Mouse (Mus musculus) liver, embryonic 11.5 days (tissue): ENCODE data around the gene Farp1. TPM values are rescaled to one million over a fixed set of nuclear protein-coding genes. Genes with fewer than 3 reads are reported as not detected.

ENCODE experiments used
- ATAC-seq: fragments of 200-750 bp; cut with Nextera tagmentation; replicated peaks from 2 replicates; pipeline ENCODE4 v1.8.0; 2017; ENCODE audit warnings: moderate number of reproducible peaks, mild to moderate bottlenecking, moderate TSS enrichment, moderate library complexity; ENCODE audit not compliant: low FRiP score
- DNase-seq: peaks from one replicate; pipeline ENCODE4 v3.0.0-alpha.2; 2017; ENCODE audit warnings: low spot score
- H3K27ac ChIP-seq: fragments of 300-500 bp; sonication (generic); 2 replicates; pipeline ENCODE4 v1.5.1; 2014; ENCODE audit warnings: mild to moderate bottlenecking, low read depth, low read length, control low read depth
- H3K27me3 ChIP-seq: fragments of 300-500 bp; sonication (generic); replicated peaks from 2 replicates; pipeline ENCODE4 v1.6.1; 2014; ENCODE audit warnings: low read length, mixed read lengths; ENCODE audit not compliant: control insufficient read depth, insufficient read depth
- H3K36me3 ChIP-seq: fragments of 300-500 bp; sonication (generic); 2 replicates; pipeline ENCODE4 v1.6.1; 2014; ENCODE audit warnings: mild to moderate bottlenecking, low read length, moderate library complexity, mixed read lengths; ENCODE audit not compliant: control insufficient read depth, insufficient read depth
- H3K4me1 ChIP-seq: fragments of 300-500 bp; sonication (generic); replicated peaks from 2 replicates; pipeline ENCODE4 v1.6.1; 2014; ENCODE audit warnings: low read length, mixed read lengths; ENCODE audit not compliant: control insufficient read depth, insufficient read depth
- H3K4me2 ChIP-seq: fragments of 300-500 bp; sonication (generic); 2 replicates; pipeline ENCODE4 v1.6.1; 2014; ENCODE audit warnings: mild to moderate bottlenecking, control low read depth, moderate library complexity
- H3K4me3 ChIP-seq: fragments of 300-500 bp; sonication (generic); 2 replicates; pipeline ENCODE4 v1.5.1; 2014; ENCODE audit warnings: low read depth, low read length, control low read depth
- H3K9ac ChIP-seq: fragments of 300-500 bp; sonication (generic); 2 replicates; pipeline ENCODE4 v1.6.1; 2014; ENCODE audit warnings: low read depth, low read length, control low read depth
- H3K9me3 ChIP-seq: fragments of 300-500 bp; sonication (generic); 2 replicates; pipeline ENCODE4 v1.6.1; 2016; ENCODE audit warnings: low read length, inconsistent platforms, mixed read lengths; ENCODE audit not compliant: control insufficient read depth
- WGBS: fragments of 180-500 bp; shearing (Covaris S2); extraction: QIAGEN DNeasy Blood & Tissue Kit; methylation state at CpG from one replicate; pipeline ENCODE4 v1.1.7; 2014; 5-methylcytosine and 5-hydroxymethylcytosine counted together
- polyA plus RNA-seq: library from polyadenylated mRNA; unstranded; fragments of >200 nt; fragmentation: Nextera tagmentation; extraction: Ambion mirVana; gene quantifications from 2 replicates; pipeline ENCODE4 v1.2.1, GENCODE M21; 2014

Gene Farp1
- polyA plus RNA-seq, 1 experiment from 2014 or later, result 17.6 TPM

DNA sequence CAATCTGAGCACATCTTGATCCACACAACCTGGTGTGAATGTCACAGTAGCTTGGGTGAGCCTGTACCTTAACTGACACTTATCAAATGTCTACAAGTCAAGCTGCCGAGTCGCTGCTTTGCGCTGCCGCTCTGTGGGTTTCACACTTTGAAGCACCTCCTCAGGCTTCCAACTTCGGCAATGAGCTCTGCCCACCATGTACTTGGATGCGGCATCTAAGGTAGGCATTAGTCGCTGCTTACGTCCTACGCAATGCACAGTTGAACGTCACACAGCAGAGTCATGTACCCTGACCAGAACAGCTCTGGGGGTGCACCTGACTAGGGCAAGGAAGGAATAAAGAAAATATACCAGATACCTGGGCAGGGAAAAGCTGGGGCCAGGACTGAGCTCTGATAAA is 278.3 kb downstream of the Farp1 start:
- Histone ChIP-seq H3K27ac (no peak overlapping the region), H3K4me1 (peaks cover 45% of the 10 kb centered on the region), H3K4me2 (no peak overlapping the region), H3K27me3 (no peaks in the 10 kb centered on the region), H3K36me3 (no peaks in the 10 kb centered on the region), H3K4me3 (no peak overlapping the region), H3K9ac (no peak overlapping the region), H3K9me3 (no peaks in the 10 kb centered on the region)
- WGBS, result 90% methylated on average over 10 of the region's 10 CpGs
- ATAC-seq, result no peak
- DNase-seq, result no peak

DNA sequence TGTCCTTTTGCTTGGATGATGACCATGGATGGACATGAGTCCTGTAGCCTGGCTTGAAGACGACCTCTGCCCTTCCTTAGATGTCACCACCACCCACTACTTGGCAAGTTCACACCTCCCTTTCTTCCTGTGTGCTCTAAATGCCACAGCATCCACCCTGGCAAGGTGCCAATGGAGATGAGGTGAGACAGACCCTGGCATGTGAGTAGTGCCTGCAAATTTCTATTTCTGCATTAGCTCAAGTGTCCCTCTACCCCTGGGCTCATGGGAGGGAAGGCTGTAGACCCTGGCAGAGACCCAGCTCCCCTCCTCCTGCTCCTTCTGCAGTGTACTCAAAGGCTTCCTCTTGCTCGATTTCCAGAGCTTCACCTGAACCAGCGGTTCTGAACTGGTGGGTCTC is 279.9 kb downstream of the Farp1 start:
- Histone ChIP-seq H3K27me3 (no peaks in the 10 kb centered on the region), H3K9me3 (no peaks in the 10 kb centered on the region), H3K4me1 (peaks cover 43% of the 10 kb centered on the region), H3K9ac (no peak overlapping the region), H3K4me3 (no peak overlapping the region), H3K36me3 (no peaks in the 10 kb centered on the region), H3K4me2 (no peak overlapping the region), H3K27ac (no peak overlapping the region)
- DNase-seq (no peak), ATAC-seq (no peak)
- WGBS, result 79% methylated on average over 3 of the region's 3 CpGs

DNA sequence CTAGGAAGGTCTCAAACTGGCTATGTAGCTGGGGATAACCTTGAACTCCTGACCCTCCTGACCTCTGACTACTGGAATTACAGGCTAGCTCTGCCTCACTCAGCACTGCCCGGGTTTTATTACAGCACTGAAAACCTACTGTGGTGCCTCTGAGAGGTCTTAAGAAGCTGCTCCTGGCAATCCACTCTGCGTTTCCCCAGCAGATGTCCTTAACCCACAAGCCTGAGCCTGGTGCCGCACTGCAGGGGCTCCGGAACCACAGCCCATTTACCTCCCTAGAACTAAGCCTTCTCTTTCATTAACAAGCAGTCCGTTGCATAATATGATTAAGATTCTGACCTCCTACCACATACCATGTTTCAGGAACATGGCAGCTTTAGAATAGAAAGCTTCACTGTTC is 281.1 kb downstream of the Farp1 start:
- no peak for DNase-seq
- Histone ChIP-seq H3K4me2 (no peak overlapping the region), H3K27ac (no peak overlapping the region), H3K4me3 (no peak overlapping the region), H3K27me3 (no peaks in the 10 kb centered on the region), H3K9me3 (no peaks in the 10 kb centered on the region), H3K36me3 (no peaks in the 10 kb centered on the region), H3K4me1 (peaks cover 36% of the 10 kb centered on the region), H3K9ac (no peak overlapping the region)
- ATAC-seq, result no peak
- 82% methylated on average over 5 of the region's 5 CpGs for WGBS

DNA sequence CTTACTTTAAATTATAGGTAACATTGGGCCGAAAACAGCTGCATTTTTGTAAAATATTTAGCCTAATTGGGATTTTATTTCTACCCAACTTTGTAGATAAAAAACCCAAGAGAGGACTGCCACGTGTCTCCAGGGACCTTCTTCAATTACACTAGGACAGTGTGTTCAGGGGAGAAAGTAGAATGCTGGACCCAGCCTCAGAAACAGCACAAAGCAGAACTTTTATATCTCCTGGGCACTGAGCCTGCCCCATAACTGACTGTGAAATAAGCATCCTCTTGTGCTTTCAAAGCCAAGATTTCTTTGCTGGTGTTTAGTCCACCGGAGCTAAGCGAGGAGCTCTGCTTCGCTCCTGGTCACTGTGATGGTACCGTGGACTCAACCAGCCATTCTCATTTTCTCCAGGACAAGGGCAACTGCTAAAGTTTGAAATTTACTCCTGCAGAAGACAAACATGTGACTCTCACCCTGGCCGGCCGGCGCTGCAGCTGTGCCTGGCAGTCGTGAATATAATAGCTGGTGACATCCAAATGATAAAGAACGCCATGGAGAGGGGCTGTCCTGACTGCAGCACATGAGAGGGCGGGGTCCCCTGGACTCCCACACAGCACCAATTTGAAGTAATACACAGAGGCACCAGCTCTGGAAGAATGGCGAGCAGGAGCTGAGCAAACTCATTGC is 281.8 kb downstream of the Farp1 start:
- no peak overlapping the region for H3K4me2 ChIP-seq
- H3K9me3 ChIP-seq, result no peaks in the 10 kb centered on the region
- H3K27ac ChIP-seq, result 0 out of 2 replicates have a peak overlapping the region, but pooled peaks have one; percentile 13
- no peak for ATAC-seq
- H3K9ac ChIP-seq, result no peak overlapping the region
- no peaks in the 10 kb centered on the region for H3K27me3 ChIP-seq
- DNase-seq, result no peak
- WGBS, result 69% methylated on average over 13 of the region's 13 CpGs
- H3K4me3 ChIP-seq, result no peak overlapping the region
- peaks cover 29% of the 10 kb centered on the region for H3K4me1 ChIP-seq
- no peaks in the 10 kb centered on the region for H3K36me3 ChIP-seq

DNA sequence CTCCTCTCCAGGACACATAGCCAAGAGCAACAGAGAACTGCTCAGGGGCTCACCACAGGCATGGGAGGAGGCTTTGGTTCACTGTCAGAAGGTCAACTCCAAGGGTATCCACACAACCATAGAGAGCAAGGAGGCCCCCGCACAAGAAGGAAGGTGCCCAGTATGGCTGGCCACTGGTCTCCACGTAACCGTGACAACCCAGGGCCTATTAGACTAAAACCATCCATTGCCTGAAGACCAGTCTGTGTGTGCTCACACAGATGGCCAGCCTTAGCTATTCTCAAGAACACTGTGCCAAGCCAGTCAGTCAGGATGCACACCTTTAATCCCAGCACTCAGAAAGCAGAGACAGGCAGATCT is 282.3 kb downstream of the Farp1 start:
- ATAC-seq, result no peak
- WGBS, result 93% methylated on average over 3 of the region's 3 CpGs
- Histone ChIP-seq H3K9me3 (no peaks in the 10 kb centered on the region), H3K4me2 (no peak overlapping the region), H3K36me3 (no peaks in the 10 kb centered on the region), H3K4me3 (no peak overlapping the region), H3K27me3 (no peaks in the 10 kb centered on the region), H3K4me1 (peaks cover 30% of the 10 kb centered on the region), H3K9ac (no peak overlapping the region), H3K27ac (0 out of 2 replicates have a peak overlapping the region, but pooled peaks have one; percentile 13)
- no peak for DNase-seq

DNA sequence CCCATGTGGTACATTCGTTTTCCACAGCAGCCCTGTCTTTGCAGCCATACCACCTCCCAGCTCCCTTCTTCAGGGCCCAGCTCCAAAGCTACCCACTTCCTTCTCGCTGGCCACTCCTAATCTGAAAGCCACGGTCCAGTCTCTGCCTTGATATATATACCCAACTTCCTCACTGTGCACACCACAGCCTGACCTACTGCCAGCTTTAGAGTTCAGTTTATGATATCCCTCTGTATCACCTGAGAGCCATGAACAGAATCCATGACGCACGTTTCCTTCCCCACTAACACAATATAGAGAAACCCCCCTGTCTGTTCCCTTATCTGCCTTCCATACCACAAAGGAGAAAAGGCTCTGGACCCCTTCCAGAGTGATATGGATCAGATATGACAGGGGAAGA is 283.4 kb downstream of the Farp1 start:
- H3K4me3 ChIP-seq, result no peak overlapping the region
- peaks cover 34% of the 10 kb centered on the region for H3K4me1 ChIP-seq
- 32% methylated on average over 5 of the region's 5 CpGs for WGBS
- no peak for ATAC-seq
- H3K27me3 ChIP-seq, result no peaks in the 10 kb centered on the region
- H3K36me3 ChIP-seq, result no peaks in the 10 kb centered on the region
- no peaks in the 10 kb centered on the region for H3K9me3 ChIP-seq
- H3K4me2 ChIP-seq, result no peak overlapping the region
- no peak overlapping the region for H3K27ac ChIP-seq
- DNase-seq, result no peak
- H3K9ac ChIP-seq, result no peak overlapping the region

DNA sequence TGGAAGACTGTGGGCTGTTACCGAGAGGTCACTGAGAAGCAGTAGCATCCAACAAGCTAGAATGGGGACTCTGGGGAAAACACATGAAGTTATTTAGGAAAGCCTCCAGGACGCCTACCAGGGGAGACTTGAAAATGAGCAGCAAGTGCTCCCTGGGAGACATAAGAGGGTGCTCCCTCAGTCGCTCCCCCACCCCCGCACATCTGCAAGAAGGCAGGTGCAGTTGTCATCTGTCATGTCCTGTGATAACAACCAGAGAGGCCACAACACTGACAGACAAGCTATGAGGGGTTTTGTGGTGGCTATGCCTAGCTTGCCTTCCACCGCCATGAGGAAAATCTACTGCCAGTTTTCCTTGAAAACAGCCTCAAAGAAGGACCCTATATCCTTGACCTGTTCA is 287.1 kb downstream of the Farp1 start:
- H3K4me3 ChIP-seq, result no peak overlapping the region
- DNase-seq (no peak), ATAC-seq (no peak)
- H3K4me2 ChIP-seq, result no peak overlapping the region
- no peak overlapping the region for H3K9ac ChIP-seq
- peaks cover 30% of the 10 kb centered on the region for H3K4me1 ChIP-seq
- no peaks in the 10 kb centered on the region for H3K36me3 ChIP-seq
- no peak overlapping the region for H3K27ac ChIP-seq
- H3K27me3 ChIP-seq, result no peaks in the 10 kb centered on the region
- no peaks in the 10 kb centered on the region for H3K9me3 ChIP-seq
- WGBS, result 74% methylated on average over 5 of the region's 5 CpGs

DNA sequence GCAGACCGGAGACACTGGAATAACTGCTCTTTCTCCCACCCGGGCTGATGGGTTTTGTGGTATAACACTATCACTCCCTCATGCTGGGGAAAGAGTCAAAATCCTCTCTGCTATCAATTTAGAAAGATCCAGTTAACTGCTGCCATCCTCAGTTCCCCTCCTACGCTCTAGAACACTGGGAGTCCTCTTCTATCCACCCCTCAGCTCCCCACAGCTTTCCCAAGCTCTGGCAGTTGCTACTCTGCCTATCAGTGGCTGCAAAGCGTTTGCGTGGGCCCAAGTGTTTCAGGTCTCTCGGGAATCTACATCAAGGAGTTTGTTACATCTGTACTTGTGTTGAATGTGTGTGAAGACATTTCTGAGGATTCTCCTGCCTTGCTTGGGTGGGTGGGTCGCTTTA is 287.6 kb downstream of the Farp1 start:
- Histone ChIP-seq H3K9ac (0 out of 2 replicates have a peak overlapping the region, but pooled peaks have one; percentile 15), H3K27ac (no peak overlapping the region), H3K4me1 (peaks cover 32% of the 10 kb centered on the region), H3K9me3 (no peaks in the 10 kb centered on the region), H3K36me3 (no peaks in the 10 kb centered on the region), H3K4me2 (no peak overlapping the region), H3K4me3 (no peak overlapping the region), H3K27me3 (no peaks in the 10 kb centered on the region)
- WGBS, result 65% methylated on average over 7 of the region's 7 CpGs
- no peak for DNase-seq
- ATAC-seq, result no peak

DNA sequence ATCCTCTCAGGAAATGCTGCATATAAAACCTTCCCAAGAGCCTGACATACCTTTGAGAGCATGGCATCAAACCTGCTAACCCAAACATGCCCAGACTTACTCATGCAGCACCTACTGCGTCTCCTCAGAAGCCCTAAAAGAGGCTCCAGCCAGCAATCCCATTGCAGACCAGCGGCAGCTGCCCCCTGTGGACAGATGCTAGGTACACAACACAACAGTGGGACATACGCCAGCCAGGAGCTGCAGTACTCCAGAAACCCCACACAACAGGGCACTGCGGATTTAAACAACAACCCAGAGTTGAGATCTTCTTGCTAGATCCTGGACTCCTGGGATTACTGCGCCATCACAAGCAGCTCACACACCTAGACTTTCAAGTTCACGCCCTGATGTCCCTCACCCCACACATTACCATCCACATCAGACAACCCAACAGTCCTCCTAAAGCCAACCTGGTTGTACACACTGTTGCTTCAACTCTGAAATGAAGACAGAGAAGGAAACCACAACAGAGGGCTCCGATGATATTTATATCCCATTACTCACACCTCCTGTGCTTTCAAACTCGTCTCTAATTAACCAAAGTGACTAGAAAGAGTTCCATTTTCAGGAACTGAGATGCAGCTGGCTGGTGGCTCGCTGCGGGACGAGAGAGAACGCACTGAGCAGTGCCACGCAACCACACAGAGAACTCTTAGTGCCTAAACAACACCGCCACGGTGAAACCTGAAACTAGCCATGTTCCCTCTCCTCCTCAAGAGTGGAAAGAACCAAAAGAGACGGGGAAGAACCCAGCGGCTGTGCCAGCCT is 289.7 kb downstream of the Farp1 start:
- ATAC-seq, result no peak

More for the DNA sequence above, 289.7 kb downstream of the Farp1 start:
- no peaks in the 10 kb centered on the region for H3K27me3 ChIP-seq
- H3K9me3 ChIP-seq, result no peaks in the 10 kb centered on the region
- no peaks in the 10 kb centered on the region for H3K36me3 ChIP-seq
- H3K4me2 ChIP-seq, result no peak overlapping the region
- no peak overlapping the region for H3K4me3 ChIP-seq
- no peak overlapping the region for H3K27ac ChIP-seq
- H3K9ac ChIP-seq, result no peak overlapping the region
- H3K4me1 ChIP-seq, result peaks cover 28% of the 10 kb centered on the region
- DNase-seq, result no peak
- 73% methylated on average over 17 of the region's 17 CpGs for WGBS
